8 mouse cellular contexts compared by ENCODE assay signal in the genomic region with DNA sequence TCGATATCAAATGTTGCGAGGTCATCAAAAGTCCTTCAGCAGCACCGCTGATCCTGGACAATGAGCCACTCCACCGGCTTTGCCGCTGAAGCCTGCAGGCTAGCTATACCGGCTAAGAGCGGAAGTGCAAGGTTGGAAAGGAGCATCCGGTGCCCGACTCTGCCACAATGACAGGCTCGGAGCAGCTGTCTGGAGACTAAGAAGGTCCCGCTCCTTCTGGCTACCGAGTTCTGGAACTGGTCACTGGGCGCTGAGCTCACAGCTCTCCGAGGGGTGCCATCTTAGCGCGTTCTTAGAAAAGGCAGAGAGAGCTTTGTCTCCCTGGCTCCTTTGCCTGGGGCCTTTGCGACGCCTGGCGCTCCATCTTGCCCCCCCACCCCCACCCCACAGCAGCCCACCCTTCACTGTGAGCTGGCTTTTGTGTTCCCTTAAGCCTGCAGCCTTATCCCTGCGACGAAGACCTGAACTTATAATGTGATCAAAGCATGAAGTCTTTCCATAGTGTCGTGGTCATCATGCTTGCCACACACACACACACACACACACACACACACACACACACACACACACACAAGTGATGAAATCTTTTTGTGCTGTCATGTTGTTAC. TPM values are rescaled to one million over a fixed set of nuclear protein-coding genes. Genes with fewer than 3 reads are reported as not detected.
DNase-seq lines count a peak whose midpoint lies in the region; ATAC-seq lines count a peak whose summit lies in the region.

No protein-coding gene starts in this region.

- no peak overlapping the region for H3K27ac ChIP-seq in limb, embryonic 11.5 days (replicated peaks; ENCODE audit: low read depth, low read length)
- peak overlapping the region; percentile 78 for H3K27ac ChIP-seq in midbrain, embryonic 14.5 days (replicated peaks; ENCODE audit: low read depth, low read length)

- WGBS in limb, embryonic 11.5 days: 18% methylated on average over 22 of the region's 22 CpGs
- 3% methylated on average over 22 of the region's 22 CpGs for WGBS in midbrain, embryonic 14.5 days

- peak overlapping the region; percentile 35; the same call in 1 of the 2 replicates for H3K9ac ChIP-seq in limb, embryonic 11.5 days (ENCODE audit: low read length)
- peak overlapping the region; percentile 60 for H3K9ac ChIP-seq in midbrain, embryonic 14.5 days (replicated peaks; ENCODE audit: low read length)

- H3K4me1 ChIP-seq in limb, embryonic 11.5 days (ENCODE audit: control insufficient read depth, insufficient read depth, low read length): no peaks in the 10 kb centered on the region
- 0 out of 2 replicates have a peak, but pooled peaks cover 13% of the 10 kb centered on the region for H3K4me1 ChIP-seq in midbrain, embryonic 14.5 days (ENCODE audit: control insufficient read depth, insufficient read depth, low read length)

- ATAC-seq in granulocyte monocyte progenitor cell, adult 5-6 weeks (replicated peaks; ENCODE audit: poor library complexity, severe bottlenecking): peak; percentile 49
- ATAC-seq in limb, embryonic 11.5 days (ENCODE audit: insufficient number of reproducible peaks, low FRiP score, low TSS enrichment, low read depth): 0 out of 2 replicates have a peak, but pooled peaks have one; percentile 8
- ATAC-seq in midbrain, embryonic 14.5 days (ENCODE audit: low FRiP score, low TSS enrichment): peak; percentile 73; the same call in 1 of the 2 replicates

- H3K36me3 ChIP-seq in limb, embryonic 11.5 days (ENCODE audit: control insufficient read depth, insufficient read depth, low read length): no peaks in the 10 kb centered on the region
- H3K36me3 ChIP-seq in midbrain, embryonic 14.5 days (ENCODE audit: control insufficient read depth, insufficient read depth, low read length): no peaks in the 10 kb centered on the region

- no peaks in the 10 kb centered on the region for H3K27me3 ChIP-seq in limb, embryonic 11.5 days (ENCODE audit: control insufficient read depth, insufficient read depth, low read length)
- H3K27me3 ChIP-seq in midbrain, embryonic 14.5 days (ENCODE audit: control insufficient read depth, insufficient read depth, low read length): no peaks in the 10 kb centered on the region

- peak; percentile 80 for DNase-seq in cerebellum, postnatal 10 days
- DNase-seq in cerebellum, adult 11 months: no peak
- peak; percentile 37 for DNase-seq in T-cell, adult 2 months (ENCODE audit: low spot score)
- peak; percentile 64 for DNase-seq in limb, embryonic 11.5 days (ENCODE audit: low spot score)
- peak; percentile 80 for DNase-seq in midbrain, embryonic 14.5 days
- peak; percentile 73 for DNase-seq in thymus, postnatal 4 days
- no peak for DNase-seq in right cerebral cortex, postnatal 36 days (ENCODE audit: low spot score in 2 of 2)

- peak overlapping the region; percentile 41 for H3K4me2 ChIP-seq in limb, embryonic 11.5 days (ENCODE audit: low read depth, severe bottlenecking)
- peak overlapping the region; percentile 57 for H3K4me2 ChIP-seq in midbrain, embryonic 14.5 days (ENCODE audit: low read length)

- 0 out of 2 replicates have a peak overlapping the region, but pooled peaks have one; percentile 14 for H3K4me3 ChIP-seq in limb, embryonic 11.5 days (ENCODE audit: low read depth, low read length)
- H3K4me3 ChIP-seq in midbrain, embryonic 14.5 days (replicated peaks; ENCODE audit: low read depth, low read length): peak overlapping the region; percentile 23

- no peaks in the 10 kb centered on the region for H3K9me3 ChIP-seq in limb, embryonic 11.5 days (ENCODE audit: control insufficient read depth, low read length)
- H3K9me3 ChIP-seq in midbrain, embryonic 14.5 days (ENCODE audit: control insufficient read depth, low read length): no peaks in the 10 kb centered on the region

RNA-seq across cellular contexts. Expression of a gene that starts 22.2 kb away (rescaled TPM):
- total RNA-seq in granulocyte monocyte progenitor cell, adult 5-6 weeks (2014; fragmentation: Nextera tagmentation): 753 and 1,014 TPM in 2 replicates
- 752 and 880 TPM in 2 replicates for total RNA-seq in granulocyte monocyte progenitor cell, adult 5-6 weeks (2017)
- polyA plus RNA-seq in limb, embryonic 11.5 days (2014; fragmentation: Nextera tagmentation; extraction: Ambion mirVana): 181 and 193 TPM in 2 replicates
- polyA plus RNA-seq in midbrain, embryonic 14.5 days (2014; fragmentation: Nextera tagmentation; extraction: Ambion mirVana): 73.0 and 99.3 TPM in 2 replicates

RNA-seq across cellular contexts. Expression of a gene that starts 57.5 kb away (rescaled TPM):
- 0.51 and 2.0 TPM in 2 replicates for total RNA-seq in granulocyte monocyte progenitor cell, adult 5-6 weeks (2014; fragmentation: Nextera tagmentation)
- 0.57 and 1.2 TPM in 2 replicates for total RNA-seq in granulocyte monocyte progenitor cell, adult 5-6 weeks (2017)
- polyA plus RNA-seq in limb, embryonic 11.5 days (2014; fragmentation: Nextera tagmentation; extraction: Ambion mirVana): 0.29 and 1.1 TPM in 2 replicates
- 0.27 TPM in 1 of 2 replicates, not detected in the other for polyA plus RNA-seq in midbrain, embryonic 14.5 days (2014; fragmentation: Nextera tagmentation; extraction: Ambion mirVana)

Comparison
In these comparisons a context has a peak if more than half of its experiments do, and no peak if none do; other contexts are left out.
1. DNase-seq: peak in cerebellum, postnatal 10 days (2 of 2), T-cell, adult 2 months (single experiment), limb, embryonic 11.5 days (single experiment), midbrain, embryonic 14.5 days (single experiment) and thymus, postnatal 4 days (single experiment); none in cerebellum, adult 11 months (single experiment) and right cerebral cortex, postnatal 36 days (0 of 2).
2. ATAC-seq: peak in every context shown above with its lines; median percentile 73 in midbrain, embryonic 14.5 days; 49 in granulocyte monocyte progenitor cell, adult 5-6 weeks; 8 in limb, embryonic 11.5 days.